Mouse (Mus musculus) ES-E14 (cell line): ENCODE measurements at regions not wholly inside any gene's neighbourhood (a gene's known extent, or its start where the extent isn't known, plus 50 kb on each side); places are given as distances from the start of the nearest gene placed in this dataset.
A peak's percentile ranks its signal among the peaks of the same experiment; 100 is the strongest.

Experiments used
- CHD2 ChIP-seq: IDR thresholded peaks from 2 replicates; pipeline ENCODE4 v1.6.1; 2014; ENCODE audit warnings: mild to moderate bottlenecking, low read depth, low read length, inconsistent platforms
- HCFC1 ChIP-seq: IDR thresholded peaks from 2 replicates; pipeline ENCODE4 v1.6.1; 2012; ENCODE audit warnings: low read length, inconsistent platforms, borderline replicate concordance; ENCODE audit not compliant: insufficient read depth
- MAFK ChIP-seq: IDR thresholded peaks from 2 replicates; pipeline ENCODE4 v1.6.1; 2014; ENCODE audit warnings: mild to moderate bottlenecking, low read depth, low read length, inconsistent platforms; ENCODE audit not compliant: insufficient read depth
- ZC3H11A ChIP-seq: IDR thresholded peaks from 2 replicates; pipeline ENCODE4 v1.6.1; 2012; ENCODE audit warnings: low read depth, mild to moderate bottlenecking, inconsistent platforms, low read length, borderline replicate concordance
- ZNF384 ChIP-seq: IDR thresholded peaks from 2 replicates; pipeline ENCODE4 v1.6.1; 2012; ENCODE audit warnings: low read depth, low read length, inconsistent platforms

DNA sequence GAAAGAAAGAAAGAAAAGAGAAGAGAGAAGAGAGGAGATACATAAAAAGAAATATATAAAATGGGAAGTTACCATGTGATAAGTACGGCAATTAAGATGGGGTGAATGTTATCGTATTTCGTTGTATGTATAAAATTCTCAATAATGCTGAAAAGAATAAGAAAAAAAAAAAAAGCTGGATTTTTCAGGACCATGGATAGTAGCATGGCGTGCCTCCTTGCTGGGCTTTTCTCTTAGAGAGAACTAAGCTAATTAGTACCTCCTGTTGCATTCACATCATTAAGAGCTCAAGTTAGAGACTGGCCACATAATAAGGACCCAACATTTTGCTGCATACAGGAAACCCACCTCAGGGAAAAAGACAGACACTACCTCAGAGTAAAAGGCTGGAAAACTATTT lies 405.7 kb downstream of the Gm16223 start:
- TF ChIP-seq ZNF384: peak; percentile 87
- no peak for TF ChIP-seq HCFC1
- TF ChIP-seq ZC3H11A: no peak
- no peak for TF ChIP-seq MAFK
- no peak for TF ChIP-seq CHD2
